Mouse (Mus musculus) kidney, postnatal 36 days (tissue): ENCODE data around the gene Csn1s2b.
"Not testable (repeated sequence)": the region's sequence is repeated elsewhere in the genome, so short reads cannot be mapped to it uniquely, and the experiment has no call there.

Source experiments
- DNase-seq, 2 experiments: peaks; one replicate each; pipeline ENCODE4 v3.0.0; 2021 to 2022; ENCODE audit warnings: mixed read lengths in 2 of 2

Gene Csn1s2b

DNA sequence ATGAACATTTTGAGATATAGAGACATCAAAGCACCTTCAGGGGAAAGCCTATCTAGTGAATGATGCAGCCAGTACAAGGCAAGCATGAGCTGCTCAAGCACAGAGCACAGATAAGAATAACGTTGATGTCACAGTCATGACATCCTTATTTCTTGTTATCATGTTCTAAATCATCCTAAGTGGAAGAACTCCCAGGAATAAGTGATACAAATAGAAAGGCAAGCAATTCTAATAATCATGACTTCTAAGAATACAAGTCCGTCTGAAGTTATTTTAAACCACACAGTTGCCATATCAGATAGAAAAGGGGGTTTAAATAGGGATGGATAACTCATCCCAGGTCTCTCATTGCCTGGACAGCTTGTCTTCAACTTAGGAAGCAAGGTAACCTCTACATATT lies at the start of gene Csn1s2b:
Csn1s2b (plus strand) TSS at position 301 of the 400 bp plus-strand sequence.
- no peak for DNase-seq

DNA sequence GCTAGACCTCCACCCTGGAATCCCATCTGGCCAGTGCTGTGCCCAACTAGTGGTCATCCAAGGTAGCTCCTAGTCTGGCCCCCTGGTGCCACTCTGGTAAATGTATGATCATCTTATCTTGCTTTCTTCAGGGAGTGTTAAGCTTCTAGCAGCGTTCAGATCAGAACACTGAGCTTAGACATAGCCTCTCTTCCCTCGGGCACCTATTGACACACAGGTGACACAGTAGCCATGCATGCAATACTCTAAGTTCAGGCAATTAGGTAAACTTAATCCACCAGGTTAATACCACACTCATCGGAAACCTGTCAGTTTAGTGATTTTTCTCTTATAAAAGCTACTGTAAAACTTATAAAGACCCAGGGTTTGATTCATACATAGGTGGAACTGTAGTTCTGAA lies 43.3 kb upstream of the Csn1s2b start:
- DNase-seq: no peak

DNA sequence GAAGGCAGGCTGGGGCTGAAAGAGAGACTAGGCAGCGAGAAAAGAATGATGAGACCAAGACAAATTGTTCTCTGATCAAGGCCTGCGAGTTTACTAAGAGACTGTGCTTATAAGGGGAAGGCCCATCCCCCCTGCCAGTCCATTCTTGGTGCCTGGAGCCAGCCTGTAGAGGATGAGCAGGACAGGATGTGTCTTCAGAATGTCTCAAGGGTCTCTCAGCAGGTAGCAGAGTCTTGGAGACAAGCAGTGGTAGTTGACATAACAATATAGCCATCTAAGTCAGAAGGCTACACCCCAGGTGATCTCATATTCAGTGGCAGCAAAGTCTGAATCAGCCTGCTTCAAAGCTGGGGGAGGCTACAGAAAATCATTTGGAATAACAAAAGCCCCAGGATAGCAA lies 35.7 kb upstream of the Csn1s2b start:
- not testable (repeated sequence) for DNase-seq

DNA sequence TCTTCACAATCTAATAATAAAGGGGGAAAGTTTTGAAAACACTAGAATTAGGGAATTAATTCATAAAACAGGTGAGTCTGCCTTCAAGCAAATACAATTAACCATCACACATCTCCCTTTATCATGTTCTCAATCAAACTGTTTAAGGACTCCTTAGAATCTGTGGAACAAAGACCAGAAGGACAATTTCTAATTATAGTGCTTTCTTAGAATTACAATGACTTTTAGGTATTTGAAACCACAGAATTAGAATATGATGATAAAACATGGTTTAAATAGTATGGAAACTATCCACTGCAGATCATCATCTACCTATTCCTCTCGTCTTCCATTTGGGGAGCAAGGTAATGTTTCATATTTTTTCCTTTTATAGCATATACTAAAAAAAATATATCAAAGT lies 33.6 kb upstream of the Csn1s2b start, which contains the start of gene Csn1s2a:
Csn1s2a (plus strand) TSS at position 301 of the 400 bp plus-strand sequence.
- DNase-seq: no peak

DNA sequence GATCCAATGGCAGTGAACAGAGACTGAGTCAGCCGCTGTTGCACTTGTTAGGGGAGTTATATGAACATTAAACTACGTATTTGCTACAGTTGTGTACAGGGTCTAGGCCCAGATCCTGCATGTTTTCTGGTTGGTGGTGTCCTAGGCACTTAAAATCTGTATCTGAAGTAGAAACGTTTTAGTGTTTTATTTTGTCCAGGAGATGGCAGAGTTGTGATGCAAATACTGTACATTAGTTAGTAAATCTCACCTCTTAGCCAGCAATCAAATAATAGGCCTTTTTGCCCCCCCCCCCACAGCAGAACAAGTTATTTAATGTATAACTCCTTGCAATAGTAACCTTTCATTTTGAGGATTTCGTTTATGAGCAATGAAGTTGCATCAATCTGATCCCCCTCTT lies 25.2 kb upstream of the Csn1s2b start:
- no peak for DNase-seq

- peak in 1 of 2 experiments; percentile 1 for DNase-seq
These were observed 1.4 kb downstream of the Csn1s2b start for GRCm38 (mm10) chr5:87809253-87809652.

- DNase-seq: no peak
These were observed 17.5 kb downstream of the Csn1s2b start, which contains the start of gene Prr27 for GRCm38 (mm10) chr5:87825386-87825785. Gene Prr27, plus strand, starts transcription at chr5:87825686.

DNA sequence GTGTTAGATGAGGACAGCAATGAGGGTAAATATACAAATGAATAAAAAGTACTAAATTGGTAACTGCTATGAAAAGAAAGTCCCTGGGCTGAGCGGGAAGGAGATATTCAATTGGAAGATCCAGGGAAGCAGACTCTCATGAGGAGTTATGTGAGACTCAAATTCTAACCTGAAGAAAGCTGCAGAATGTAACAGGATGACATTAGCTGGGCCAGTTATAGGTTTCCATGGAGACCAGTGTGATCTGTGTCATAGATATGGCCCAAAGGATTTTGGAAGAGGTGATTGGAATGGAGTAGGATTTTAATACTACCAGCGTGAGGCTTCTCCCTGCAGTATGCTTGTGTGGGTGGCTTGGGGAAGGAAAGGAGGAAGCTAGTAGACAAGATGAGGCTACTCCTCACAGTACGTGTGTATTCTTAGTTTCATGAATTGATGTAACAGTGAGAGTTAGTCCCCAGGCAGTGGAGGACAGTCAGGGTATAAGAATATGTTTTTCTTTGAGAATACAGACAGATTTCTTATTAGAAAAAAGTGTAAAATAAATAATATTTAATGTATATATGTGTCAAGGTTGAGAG lies 47.3 kb downstream of the Csn1s2b start:
- no peak for DNase-seq

GRCm38 (mm10) chr5:87870084-87870483 lies 62.2 kb downstream of the Csn1s2b start:
- peak in 1 of 2 experiments; percentile 13 for DNase-seq

GRCm38 (mm10) chr5:87871423-87871822 lies 63.5 kb downstream of the Csn1s2b start:
- peak in 1 of 2 experiments; percentile 36 for DNase-seq
